Mouse (Mus musculus): ENCODE data around the gene Slc40a1. TPM values are rescaled to one million over a fixed set of nuclear protein-coding genes. Genes with fewer than 3 reads are reported as not detected.

Gene Slc40a1
- 18.0 and 21.1 TPM in 2 replicates for polyA plus RNA-seq (2015; fragmentation: Nextera tagmentation; extraction: Ambion mirVana)

DNA sequence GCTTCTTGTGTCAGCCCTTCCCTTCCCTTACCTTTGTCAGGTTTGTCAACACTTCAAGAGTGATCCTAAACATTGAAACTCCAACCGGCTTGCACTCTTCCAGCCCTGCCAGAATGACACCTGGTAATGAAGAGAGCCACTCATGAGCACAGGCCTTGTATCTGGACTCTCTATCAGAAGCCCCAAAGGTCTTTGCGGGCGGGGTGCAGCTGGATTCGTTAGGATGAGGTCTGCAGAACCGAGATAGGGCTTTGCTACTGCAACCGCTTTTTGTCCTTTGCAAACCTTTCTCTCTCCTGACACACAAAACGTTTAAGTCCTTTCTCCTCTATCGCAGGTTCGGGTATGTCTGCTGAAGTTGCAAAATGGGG lies at the start of gene Slc40a1:
Gene Slc40a1, minus strand, starts transcription at position 131 of the 371 bp plus-strand sequence.
- ATAC-seq (replicated peaks; ENCODE audit: insufficient number of reproducible peaks, insufficient read depth, low FRiP score, low read depth), result no peak
- peak within 1 kb of the TSS; percentile 88 for H3K4me2 ChIP-seq
- H3K4me3 ChIP-seq, result peak within 1 kb of the TSS; percentile 69
- no peaks in the 10 kb centered on the region for H3K9me3 ChIP-seq (replicated peaks)
- peak within 1 kb of the TSS; percentile 65 for H3K9ac ChIP-seq
- peaks cover 3% of the 10 kb centered on the region for H3K4me1 ChIP-seq (replicated peaks)
- no peaks in the 10 kb centered on the region for H3K36me3 ChIP-seq
- peak within 1 kb of the TSS; percentile 52; the same call in 1 of the 2 replicates for H3K27ac ChIP-seq
- no peaks in the 10 kb centered on the region for H3K27me3 ChIP-seq
- WGBS, result 29% methylated on average over 9 of the region's 9 CpGs

DNA sequence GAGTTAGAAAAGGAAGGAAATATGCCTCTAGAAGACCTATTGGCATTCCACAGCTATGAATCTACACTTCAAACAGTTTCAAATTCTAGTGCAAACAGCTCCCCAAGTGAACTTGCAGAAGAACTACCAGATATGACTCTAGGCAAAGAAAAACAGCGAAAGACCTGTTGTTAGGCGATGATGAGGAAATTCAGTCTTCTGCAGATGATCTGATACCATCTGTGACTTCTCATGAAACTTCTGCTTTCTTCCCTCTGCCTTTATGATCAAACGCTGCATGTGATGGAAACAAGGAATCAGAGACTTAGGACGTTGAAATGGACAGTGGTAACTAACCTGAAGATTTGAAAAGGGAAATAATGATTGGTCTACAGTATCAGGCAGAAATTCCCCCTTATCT lies 45.0 kb upstream of the Slc40a1 start:
- 76% methylated on average over 4 of the region's 4 CpGs for WGBS
- H3K4me1 ChIP-seq (replicated peaks), result no peaks in the 10 kb centered on the region
- H3K9ac ChIP-seq, result no peak overlapping the region
- no peak overlapping the region for H3K27ac ChIP-seq
- no peaks in the 10 kb centered on the region for H3K36me3 ChIP-seq
- no peaks in the 10 kb centered on the region for H3K9me3 ChIP-seq (replicated peaks)
- ATAC-seq (replicated peaks; ENCODE audit: insufficient number of reproducible peaks, insufficient read depth, low FRiP score, low read depth), result no peak
- H3K27me3 ChIP-seq, result no peaks in the 10 kb centered on the region
- no peak overlapping the region for H3K4me2 ChIP-seq
- H3K4me3 ChIP-seq, result no peak overlapping the region

GRCm38 (mm10) chr1:45948988-45949387 lies 22.7 kb upstream of the Slc40a1 start:
- H3K4me2 ChIP-seq, result no peak overlapping the region
- no peak overlapping the region for H3K9ac ChIP-seq
- H3K36me3 ChIP-seq, result no peaks in the 10 kb centered on the region
- ATAC-seq (replicated peaks; ENCODE audit: insufficient number of reproducible peaks, insufficient read depth, low FRiP score, low read depth), result no peak
- WGBS, result 52% methylated on average over 2 of the region's 2 CpGs
- H3K4me1 ChIP-seq (replicated peaks), result no peaks in the 10 kb centered on the region
- no peaks in the 10 kb centered on the region for H3K27me3 ChIP-seq
- H3K9me3 ChIP-seq (replicated peaks), result no peaks in the 10 kb centered on the region
- no peak overlapping the region for H3K27ac ChIP-seq
- no peak overlapping the region for H3K4me3 ChIP-seq

- Histone ChIP-seq H3K4me3 (no peak overlapping the region), H3K27me3 (no peaks in the 10 kb centered on the region), H3K4me2 (no peak overlapping the region), H3K9ac (no peak overlapping the region), H3K4me1 (replicated peaks) (no peaks in the 10 kb centered on the region), H3K9me3 (replicated peaks) (no peaks in the 10 kb centered on the region), H3K36me3 (no peaks in the 10 kb centered on the region), H3K27ac (no peak overlapping the region)
- no peak for ATAC-seq (replicated peaks; ENCODE audit: insufficient number of reproducible peaks, insufficient read depth, low FRiP score, low read depth)
- WGBS, result 34% methylated on average over 1 of the region's 1 CpGs
Observed at GRCm38 (mm10) chr1:45947843-45948242, 21.5 kb upstream of the Slc40a1 start.

GRCm38 (mm10) chr1:45931127-45931526 lies 4.8 kb upstream of the Slc40a1 start:
- Histone ChIP-seq H3K9me3 (replicated peaks) (no peaks in the 10 kb centered on the region), H3K27ac (no peak overlapping the region), H3K9ac (no peak overlapping the region), H3K4me1 (replicated peaks) (peaks cover 1% of the 10 kb centered on the region), H3K4me2 (no peak overlapping the region), H3K36me3 (no peaks in the 10 kb centered on the region), H3K27me3 (no peaks in the 10 kb centered on the region), H3K4me3 (no peak overlapping the region)
- ATAC-seq (replicated peaks; ENCODE audit: insufficient number of reproducible peaks, insufficient read depth, low FRiP score, low read depth), result no peak

- Histone ChIP-seq H3K4me1 (replicated peaks) (peaks cover 3% of the 10 kb centered on the region), H3K27ac (no peak overlapping the region), H3K27me3 (no peaks in the 10 kb centered on the region), H3K9ac (no peak overlapping the region), H3K4me2 (no peak overlapping the region), H3K4me3 (no peak overlapping the region), H3K36me3 (no peaks in the 10 kb centered on the region), H3K9me3 (replicated peaks) (no peaks in the 10 kb centered on the region)
- 54% methylated on average over 3 of the region's 3 CpGs for WGBS
- no peak for ATAC-seq (replicated peaks; ENCODE audit: insufficient number of reproducible peaks, insufficient read depth, low FRiP score, low read depth)
Observed at GRCm38 (mm10) chr1:45926911-45927310, 588 bp upstream of the Slc40a1 start.

DNA sequence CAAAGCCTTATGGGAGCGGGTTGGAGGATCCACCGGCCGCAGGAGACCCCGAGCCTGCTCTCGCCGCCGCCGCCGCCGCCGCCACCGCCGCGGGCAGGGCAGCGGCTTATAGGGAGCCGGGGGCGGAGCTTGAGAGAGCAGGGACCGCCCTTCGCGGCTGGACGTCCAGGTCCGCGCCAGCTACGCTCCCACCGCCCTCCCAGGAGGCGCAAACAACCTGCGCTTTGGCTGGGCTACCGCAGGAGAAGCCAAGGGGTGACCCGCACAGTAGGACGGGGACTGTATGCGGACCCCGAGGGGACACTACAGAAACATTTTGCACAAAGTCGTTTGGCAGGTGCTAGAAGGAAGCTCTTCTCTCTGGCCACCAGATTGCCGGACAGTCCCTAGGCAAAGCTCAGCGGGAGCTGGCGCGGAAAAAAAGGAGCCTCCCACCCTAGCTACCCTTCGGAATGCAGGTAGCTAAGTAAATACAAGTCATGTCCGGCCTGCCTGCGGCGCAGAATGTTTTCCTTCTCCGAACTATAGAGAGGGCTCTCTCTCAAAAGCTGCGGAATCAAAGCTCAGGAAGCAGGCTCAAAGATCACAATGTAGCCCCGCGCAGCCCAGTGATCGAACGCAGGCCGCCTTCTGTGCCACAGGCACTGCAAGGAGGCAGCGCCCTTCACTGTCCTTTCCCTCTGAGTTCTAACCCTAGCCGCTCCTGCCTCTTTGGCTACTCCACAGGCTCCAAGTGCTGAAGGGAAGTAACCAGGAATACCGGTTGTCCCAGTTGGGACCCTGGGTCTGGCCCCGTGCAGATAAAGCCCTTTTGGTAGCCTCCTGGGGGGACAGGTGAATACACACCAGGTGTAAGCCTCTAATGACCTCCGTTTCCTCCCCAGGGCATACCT lies 577 bp downstream of the Slc40a1 start:
- 1% methylated on average over 53 of the region's 53 CpGs for WGBS
- Histone ChIP-seq H3K4me1 (replicated peaks) (peaks cover 3% of the 10 kb centered on the region), H3K9me3 (replicated peaks) (no peaks in the 10 kb centered on the region), H3K27me3 (no peaks in the 10 kb centered on the region), H3K4me3 (peak overlapping the region; percentile 69), H3K36me3 (no peaks in the 10 kb centered on the region), H3K9ac (peak overlapping the region; percentile 65), H3K4me2 (peak overlapping the region; percentile 88), H3K27ac (peak overlapping the region; percentile 52; the same call in 1 of the 2 replicates)
- peak; percentile 97 for ATAC-seq (replicated peaks; ENCODE audit: insufficient number of reproducible peaks, insufficient read depth, low FRiP score, low read depth)

DNA sequence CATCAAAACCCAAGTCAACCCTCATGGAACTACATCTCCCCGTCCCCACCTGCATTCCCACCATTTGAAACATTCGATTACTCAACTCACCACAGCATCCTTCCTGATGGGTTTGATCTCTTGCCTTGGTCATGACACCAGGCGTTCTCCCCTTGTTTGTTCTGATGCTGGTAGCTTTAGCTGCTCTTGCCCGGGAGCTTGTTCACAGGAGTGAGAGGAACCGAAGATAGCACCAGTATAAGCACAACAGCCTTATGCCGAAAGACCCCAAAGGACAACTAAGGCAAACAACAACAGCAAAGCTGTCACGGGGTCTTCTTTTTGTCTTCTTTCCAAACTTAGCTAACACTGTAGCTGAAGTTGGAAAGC lies 1.2 kb downstream of the Slc40a1 start:
- no peak overlapping the region for H3K27ac ChIP-seq

GRCm38 (mm10) chr1:45924516-45924915 lies 1.8 kb downstream of the Slc40a1 start:
- H3K9me3 ChIP-seq (replicated peaks), result no peaks in the 10 kb centered on the region
- WGBS, result 66% methylated on average over 7 of the region's 7 CpGs
- H3K4me2 ChIP-seq, result peak overlapping the region; percentile 88; the same call in 1 of the 2 replicates
- H3K4me1 ChIP-seq (replicated peaks), result peaks cover 3% of the 10 kb centered on the region
- no peaks in the 10 kb centered on the region for H3K27me3 ChIP-seq
- peak overlapping the region; percentile 69; the same call in 1 of the 2 replicates for H3K4me3 ChIP-seq
- no peak overlapping the region for H3K9ac ChIP-seq
- no peaks in the 10 kb centered on the region for H3K36me3 ChIP-seq
- H3K27ac ChIP-seq, result no peak overlapping the region
- ATAC-seq (replicated peaks; ENCODE audit: insufficient number of reproducible peaks, insufficient read depth, low FRiP score, low read depth), result no peak

More for the DNA sequence above, 1.2 kb downstream of the Slc40a1 start:
- ATAC-seq (replicated peaks; ENCODE audit: insufficient number of reproducible peaks, insufficient read depth, low FRiP score, low read depth), result peak; percentile 29; the same call in 1 of the 2 replicates
- Histone ChIP-seq H3K9me3 (replicated peaks) (no peaks in the 10 kb centered on the region), H3K4me3 (peak overlapping the region; percentile 69), H3K4me1 (replicated peaks) (peaks cover 3% of the 10 kb centered on the region), H3K4me2 (peak overlapping the region; percentile 88), H3K36me3 (no peaks in the 10 kb centered on the region), H3K27me3 (no peaks in the 10 kb centered on the region), H3K9ac (peak overlapping the region; percentile 65)
- 4% methylated on average over 7 of the region's 7 CpGs for WGBS

DNA sequence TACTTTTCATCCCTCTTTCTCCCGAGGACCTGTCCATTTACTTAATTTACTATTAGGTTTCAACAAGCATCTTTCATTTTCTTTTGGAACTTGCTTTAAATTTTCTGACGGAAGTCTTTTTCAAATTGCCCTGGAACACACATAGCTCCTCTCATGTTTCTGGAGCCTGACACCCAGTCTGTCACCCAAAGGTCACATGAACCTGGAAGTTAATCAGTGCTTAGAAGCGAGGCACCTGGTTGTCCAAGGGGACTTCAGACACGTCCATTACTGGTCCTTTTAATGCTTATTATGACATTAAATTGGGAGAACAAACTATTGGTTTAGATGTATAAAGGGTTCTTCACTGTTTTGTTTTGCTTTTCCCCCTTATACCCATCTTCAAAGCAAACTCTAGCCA lies 3.0 kb downstream of the Slc40a1 start:
- Histone ChIP-seq H3K4me1 (replicated peaks) (peaks cover 3% of the 10 kb centered on the region), H3K36me3 (no peaks in the 10 kb centered on the region), H3K9me3 (replicated peaks) (no peaks in the 10 kb centered on the region), H3K27ac (no peak overlapping the region), H3K4me3 (no peak overlapping the region), H3K4me2 (no peak overlapping the region), H3K27me3 (no peaks in the 10 kb centered on the region), H3K9ac (no peak overlapping the region)
- no peak for ATAC-seq (replicated peaks; ENCODE audit: insufficient number of reproducible peaks, insufficient read depth, low FRiP score, low read depth)
- 84% methylated on average over 4 of the region's 4 CpGs for WGBS

DNA sequence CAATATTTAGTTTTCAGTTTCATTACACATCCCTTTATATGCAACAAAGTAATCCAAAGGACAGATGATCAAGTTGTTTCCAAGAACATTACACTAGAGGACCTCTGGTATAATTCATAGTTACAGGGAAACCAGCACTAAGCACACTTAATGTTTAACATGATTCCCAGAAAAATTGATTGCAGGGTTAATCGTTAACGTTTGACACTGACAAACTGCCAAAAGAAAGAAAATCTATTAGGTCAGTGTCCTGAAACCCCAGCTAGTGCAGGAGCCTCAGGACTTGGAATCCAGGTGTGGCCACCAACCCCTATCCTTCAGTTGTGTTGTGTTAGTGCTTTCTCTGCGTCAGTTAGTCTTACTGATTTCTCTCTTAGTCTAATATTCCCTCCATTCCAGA lies 5.6 kb downstream of the Slc40a1 start:
- 86% methylated on average over 3 of the region's 3 CpGs for WGBS
- no peak for ATAC-seq (replicated peaks; ENCODE audit: insufficient number of reproducible peaks, insufficient read depth, low FRiP score, low read depth)

DNA sequence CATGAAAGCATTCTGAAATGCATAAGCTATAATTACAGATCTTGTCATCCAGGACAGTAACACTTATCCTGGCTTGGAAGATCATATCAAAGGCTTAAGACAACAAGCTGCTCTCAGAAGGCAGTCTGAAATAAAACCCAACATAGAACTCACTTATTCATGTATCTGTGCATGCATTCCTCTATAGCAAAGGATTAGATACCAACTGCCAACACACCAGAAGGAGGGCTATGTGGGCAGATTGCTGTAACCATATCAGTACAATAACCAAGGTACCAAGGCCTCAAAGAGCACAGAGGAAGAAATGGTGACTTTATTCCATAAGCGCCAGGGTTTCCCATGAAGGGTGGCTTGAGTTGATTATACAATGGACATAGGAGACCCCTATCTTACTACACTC lies 6.6 kb downstream of the Slc40a1 start:
- H3K4me3 ChIP-seq, result no peak overlapping the region
- 0 out of 2 replicates have a peak, but pooled peaks cover 3% of the 10 kb centered on the region for H3K4me1 ChIP-seq (replicated peaks)
- no peaks in the 10 kb centered on the region for H3K9me3 ChIP-seq (replicated peaks)
- no peak for ATAC-seq (replicated peaks; ENCODE audit: insufficient number of reproducible peaks, insufficient read depth, low FRiP score, low read depth)
- H3K9ac ChIP-seq, result no peak overlapping the region
- no peak overlapping the region for H3K27ac ChIP-seq
- no peaks in the 10 kb centered on the region for H3K36me3 ChIP-seq
- H3K27me3 ChIP-seq, result no peaks in the 10 kb centered on the region
- WGBS, result 86% methylated on average over 1 of the region's 1 CpGs
- H3K4me2 ChIP-seq, result no peak overlapping the region

More for the DNA sequence above, 5.6 kb downstream of the Slc40a1 start:
- Histone ChIP-seq H3K36me3 (no peaks in the 10 kb centered on the region), H3K27ac (no peak overlapping the region), H3K4me3 (no peak overlapping the region), H3K9me3 (replicated peaks) (no peaks in the 10 kb centered on the region), H3K27me3 (no peaks in the 10 kb centered on the region), H3K9ac (no peak overlapping the region), H3K4me1 (replicated peaks) (peaks cover 3% of the 10 kb centered on the region; the same call in 1 of the 2 replicates), H3K4me2 (no peak overlapping the region)

Measured in heart, embryonic 15.5 days (tissue).